Mouse (Mus musculus) cortical plate, adult 2 months (tissue): ENCODE data around the gene Rnf166.

Source experiments
- CTCF ChIP-seq: fragments of 200-500 bp; IDR thresholded peaks from 2 replicates; pipeline ENCODE4 v1.5.1; 2011; ENCODE audit warnings: mild to moderate bottlenecking, control low read depth, low read length; ENCODE audit not compliant: insufficient read depth; ENCODE audit errors: extremely low read depth
- POLR2A ChIP-seq: fragments of 200-500 bp; IDR thresholded peaks from 2 replicates; pipeline ENCODE4 v1.6.1; 2011; ENCODE audit warnings: mild to moderate bottlenecking, low read length, control low read depth; ENCODE audit not compliant: insufficient read depth; ENCODE audit errors: extremely low read depth

- TF ChIP-seq CTCF (no peak), POLR2A (no peak)
Observed at GRCm38 (mm10) chr8:122469965-122470364, 5.9 kb downstream of the Rnf166 start.
